Mouse (Mus musculus): Measurements from ENCODE around the gene Aif1. TPM values are rescaled to one million over a fixed set of nuclear protein-coding genes. Genes with fewer than 3 reads are reported as not detected.
A peak's percentile ranks its signal among the peaks of the same experiment; 100 is the strongest.

The Aif1 gene
- polyA plus RNA-seq, 1 experiment from 2014 or later: 25.4 TPM

- Histone ChIP-seq H3K4me1 (replicated peaks; ENCODE audit: control insufficient read depth, insufficient read depth, low read length) (no peaks in the 10 kb centered on the region), H3K9me3 (ENCODE audit: control insufficient read depth) (no peaks in the 10 kb centered on the region), H3K4me3 (ENCODE audit: low read depth, low read length) (no peak overlapping the region), H3K27ac (ENCODE audit: low read depth, low read length) (no peak overlapping the region), H3K4me2 (replicated peaks; ENCODE audit: low read depth) (peak overlapping the region; percentile 21; the same call in 1 of the 2 replicates), H3K9ac (ENCODE audit: low read depth, low read length) (no peak overlapping the region), H3K27me3 (replicated peaks; ENCODE audit: control insufficient read depth, insufficient read depth, low read length) (no peaks in the 10 kb centered on the region), H3K36me3 (ENCODE audit: control insufficient read depth, insufficient read depth) (peaks cover 35% of the 10 kb centered on the region)
- TF ChIP-seq CTCF (IDR thresholded peaks at IDR 0.05; ENCODE audit: low read depth): no peak
- ATAC-seq: no peak
- 83% methylated on average over 18 of the region's 18 CpGs for WGBS
Measured at GRCm38 (mm10) chr17:35218516-35219193, 42.8 kb upstream of the Aif1 start.

DNA sequence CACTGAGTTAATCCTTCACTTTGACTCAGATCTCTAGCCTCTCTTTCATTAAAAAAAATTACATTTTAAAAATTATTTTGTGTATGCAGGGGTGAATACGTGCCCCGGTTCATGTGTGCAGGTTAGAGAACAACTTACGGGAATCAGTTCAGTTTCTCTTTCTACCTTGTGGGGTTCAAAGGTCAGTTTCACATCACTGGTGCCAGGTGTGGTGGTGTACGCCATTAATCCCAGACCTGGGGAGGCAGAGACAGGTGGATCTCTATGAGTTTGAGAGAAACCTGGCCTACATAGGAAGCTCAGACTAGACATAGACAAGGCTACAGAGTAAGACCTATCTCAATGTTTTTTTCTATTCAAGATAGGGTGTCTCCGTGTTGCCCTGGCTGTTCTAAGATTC, 37.2 kb upstream of the Aif1 start:
- H3K4me1 ChIP-seq (replicated peaks; ENCODE audit: control insufficient read depth, insufficient read depth, low read length): no peaks in the 10 kb centered on the region
- TF ChIP-seq CTCF (IDR thresholded peaks at IDR 0.05; ENCODE audit: low read depth): no peak
- no peak overlapping the region for H3K4me2 ChIP-seq (replicated peaks; ENCODE audit: low read depth)
- no peaks in the 10 kb centered on the region for H3K9me3 ChIP-seq (ENCODE audit: control insufficient read depth)
- H3K9ac ChIP-seq (ENCODE audit: low read depth, low read length): no peak overlapping the region
- ATAC-seq: peak; percentile 71
- no peak overlapping the region for H3K27ac ChIP-seq (ENCODE audit: low read depth, low read length)
- no peaks in the 10 kb centered on the region for H3K36me3 ChIP-seq (ENCODE audit: control insufficient read depth, insufficient read depth)
- H3K27me3 ChIP-seq (replicated peaks; ENCODE audit: control insufficient read depth, insufficient read depth, low read length): no peaks in the 10 kb centered on the region
- H3K4me3 ChIP-seq (ENCODE audit: low read depth, low read length): no peak overlapping the region
- WGBS: 57% methylated on average over 5 of the region's 5 CpGs

- 46% methylated on average over 3 of the region's 3 CpGs for WGBS
- no peaks in the 10 kb centered on the region for H3K9me3 ChIP-seq (ENCODE audit: control insufficient read depth)
- TF ChIP-seq CTCF (IDR thresholded peaks at IDR 0.05; ENCODE audit: low read depth): no peak
- H3K4me2 ChIP-seq (replicated peaks; ENCODE audit: low read depth): no peak overlapping the region
- no peaks in the 10 kb centered on the region for H3K27me3 ChIP-seq (replicated peaks; ENCODE audit: control insufficient read depth, insufficient read depth, low read length)
- H3K4me1 ChIP-seq (replicated peaks; ENCODE audit: control insufficient read depth, insufficient read depth, low read length): no peaks in the 10 kb centered on the region
- no peaks in the 10 kb centered on the region for H3K36me3 ChIP-seq (ENCODE audit: control insufficient read depth, insufficient read depth)
- H3K9ac ChIP-seq (ENCODE audit: low read depth, low read length): no peak overlapping the region
- no peak overlapping the region for H3K27ac ChIP-seq (ENCODE audit: low read depth, low read length)
- no peak overlapping the region for H3K4me3 ChIP-seq (ENCODE audit: low read depth, low read length)
- ATAC-seq: 0 out of 2 replicates have a peak, but pooled peaks have one; percentile 25
Measured at GRCm38 (mm10) chr17:35210593-35210992, 34.7 kb upstream of the Aif1 start.

- ATAC-seq: no peak
- H3K36me3 ChIP-seq (ENCODE audit: control insufficient read depth, insufficient read depth): no peaks in the 10 kb centered on the region
Measured at GRCm38 (mm10) chr17:35209785-35210535, 34.1 kb upstream of the Aif1 start.

GRCm38 (mm10) chr17:35205380-35205769, 29.5 kb upstream of the Aif1 start:
- no peak for TF ChIP-seq CTCF (IDR thresholded peaks at IDR 0.05; ENCODE audit: low read depth)
- Histone ChIP-seq H3K27me3 (replicated peaks; ENCODE audit: control insufficient read depth, insufficient read depth, low read length) (peaks cover 16% of the 10 kb centered on the region), H3K4me2 (replicated peaks; ENCODE audit: low read depth) (no peak overlapping the region), H3K9me3 (ENCODE audit: control insufficient read depth) (no peaks in the 10 kb centered on the region), H3K9ac (ENCODE audit: low read depth, low read length) (no peak overlapping the region), H3K36me3 (ENCODE audit: control insufficient read depth, insufficient read depth) (no peaks in the 10 kb centered on the region), H3K27ac (ENCODE audit: low read depth, low read length) (no peak overlapping the region), H3K4me3 (ENCODE audit: low read depth, low read length) (no peak overlapping the region), H3K4me1 (replicated peaks; ENCODE audit: control insufficient read depth, insufficient read depth, low read length) (no peaks in the 10 kb centered on the region)
- ATAC-seq: no peak
- 62% methylated on average over 10 of the region's 10 CpGs for WGBS

More at GRCm38 (mm10) chr17:35209785-35210535, 34.1 kb upstream of the Aif1 start:
- Histone ChIP-seq H3K27me3 (replicated peaks; ENCODE audit: control insufficient read depth, insufficient read depth, low read length) (no peaks in the 10 kb centered on the region; the same call in 1 of the 2 replicates), H3K27ac (ENCODE audit: low read depth, low read length) (no peak overlapping the region), H3K4me3 (ENCODE audit: low read depth, low read length) (no peak overlapping the region), H3K9me3 (ENCODE audit: control insufficient read depth) (no peaks in the 10 kb centered on the region), H3K9ac (ENCODE audit: low read depth, low read length) (no peak overlapping the region), H3K4me2 (replicated peaks; ENCODE audit: low read depth) (no peak overlapping the region), H3K4me1 (replicated peaks; ENCODE audit: control insufficient read depth, insufficient read depth, low read length) (no peaks in the 10 kb centered on the region)
- TF ChIP-seq CTCF (IDR thresholded peaks at IDR 0.05; ENCODE audit: low read depth): no peak
- 76% methylated on average over 12 of the region's 12 CpGs for WGBS

DNA sequence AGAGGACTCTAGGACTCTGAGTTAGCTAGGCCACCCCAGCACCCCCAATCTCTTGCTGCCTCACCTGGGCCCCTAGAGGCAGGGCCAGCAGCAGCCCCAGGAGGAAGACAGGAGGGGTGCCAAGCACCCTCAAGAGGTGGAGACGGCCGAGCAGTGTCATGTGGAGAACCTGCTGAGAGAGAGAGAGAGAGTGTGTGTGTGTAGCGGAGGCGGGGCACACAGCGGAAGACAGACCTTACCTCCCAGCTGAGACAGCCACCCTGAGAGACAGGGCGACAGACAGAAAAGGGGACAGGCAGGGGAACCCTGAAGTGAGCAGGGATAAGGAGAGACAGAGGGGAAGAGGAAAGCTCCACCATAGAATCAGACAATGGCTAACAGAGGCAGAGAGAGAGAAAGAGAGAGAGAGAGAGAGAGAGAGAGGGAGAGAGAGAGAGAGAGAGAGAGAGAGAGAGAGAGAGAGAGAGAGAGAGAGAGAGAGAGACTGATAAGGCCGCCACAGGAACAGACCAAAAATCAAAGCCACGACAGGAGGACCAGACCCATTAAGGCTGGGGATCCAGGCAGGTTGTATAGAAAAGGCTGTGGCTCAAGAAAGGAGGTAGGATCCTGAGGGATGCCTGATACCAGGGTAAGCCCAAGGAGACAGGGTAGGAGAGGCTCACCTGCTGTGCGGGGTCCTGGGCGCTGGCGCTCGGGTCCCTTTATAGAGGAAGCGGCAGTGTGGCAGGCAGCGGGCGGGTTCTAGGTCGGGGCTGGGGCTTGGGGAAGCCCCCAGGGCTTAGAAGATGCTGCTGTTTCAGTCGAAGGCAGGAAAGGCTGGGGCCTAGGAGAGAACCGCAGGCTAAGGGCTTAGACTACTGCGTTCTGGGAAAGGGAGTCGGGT, 28.9 kb upstream of the Aif1 start, which contains the start of gene Lta:
Lta (minus strand) TSS at position 858 of the 886 bp plus-strand sequence.
- H3K27ac ChIP-seq (ENCODE audit: low read depth, low read length): no peak within 1 kb of the TSS
- TF ChIP-seq CTCF (IDR thresholded peaks at IDR 0.05; ENCODE audit: low read depth): no peak
- WGBS: 46% methylated on average over 20 of the region's 20 CpGs
- H3K36me3 ChIP-seq (ENCODE audit: control insufficient read depth, insufficient read depth): no peaks in the 10 kb centered on the region
- H3K4me3 ChIP-seq (ENCODE audit: low read depth, low read length): no peak within 1 kb of the TSS
- peaks cover 16% of the 10 kb centered on the region for H3K27me3 ChIP-seq (replicated peaks; ENCODE audit: control insufficient read depth, insufficient read depth, low read length)
- H3K9ac ChIP-seq (ENCODE audit: low read depth, low read length): no peak within 1 kb of the TSS
- H3K4me1 ChIP-seq (replicated peaks; ENCODE audit: control insufficient read depth, insufficient read depth, low read length): no peaks in the 10 kb centered on the region
- no peak for ATAC-seq
- H3K9me3 ChIP-seq (ENCODE audit: control insufficient read depth): no peaks in the 10 kb centered on the region
- no peak within 1 kb of the TSS for H3K4me2 ChIP-seq (replicated peaks; ENCODE audit: low read depth)

Data from intestine, postnatal 0 days (tissue).